Mouse (Mus musculus): ENCODE measurements around the gene Dop1b. TPM values are rescaled to one million over a fixed set of nuclear protein-coding genes. Genes with fewer than 3 reads are reported as not detected.
A peak's percentile ranks its signal among the peaks of the same experiment; 100 is the strongest.
"Not testable (repeated sequence)": the region's sequence is repeated elsewhere in the genome, so short reads cannot be mapped to it uniquely, and the experiment has no call there.

Dop1b gene
- polyA plus RNA-seq, 1 experiment from 2014 or later, result 12.2 TPM

DNA sequence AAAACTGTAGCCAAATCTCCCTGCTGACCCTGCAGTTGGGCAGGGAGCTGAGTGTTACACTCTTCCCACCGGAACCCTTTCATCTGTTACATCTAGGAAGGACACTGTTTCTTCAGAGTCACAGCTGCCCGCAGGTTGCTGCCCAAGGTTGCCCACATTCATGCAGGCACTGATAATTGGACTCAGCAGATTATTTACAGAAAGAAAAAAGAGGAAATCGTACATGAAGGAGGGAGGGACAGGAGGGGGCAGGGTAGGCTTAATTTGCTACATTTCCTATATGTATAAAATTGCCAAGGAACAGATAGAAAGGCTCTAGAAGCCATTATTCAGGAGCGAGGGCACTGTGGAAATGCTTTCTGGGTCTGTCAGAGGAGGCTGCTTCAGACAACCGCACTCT is 44.9 kb downstream of the Dop1b start:
- no peak overlapping the region for H3K4me3 ChIP-seq (replicated peaks)
- no peak overlapping the region for H3K27ac ChIP-seq (replicated peaks)
- H3K36me3 ChIP-seq (replicated peaks), result peaks cover 87% of the 10 kb centered on the region
- H3K4me1 ChIP-seq (replicated peaks), result peaks cover 2% of the 10 kb centered on the region; the same call in 1 of the 2 replicates
- H3K27me3 ChIP-seq, result no peaks in the 10 kb centered on the region
- no peak for ATAC-seq (ENCODE audit: insufficient read depth)
- no peak overlapping the region for H3K4me2 ChIP-seq
- H3K9ac ChIP-seq, result no peak overlapping the region
- no peaks in the 10 kb centered on the region for H3K9me3 ChIP-seq (replicated peaks)
- 50% methylated on average over 5 of the region's 5 CpGs for WGBS (ENCODE audit: insufficient replicate concordance)

DNA sequence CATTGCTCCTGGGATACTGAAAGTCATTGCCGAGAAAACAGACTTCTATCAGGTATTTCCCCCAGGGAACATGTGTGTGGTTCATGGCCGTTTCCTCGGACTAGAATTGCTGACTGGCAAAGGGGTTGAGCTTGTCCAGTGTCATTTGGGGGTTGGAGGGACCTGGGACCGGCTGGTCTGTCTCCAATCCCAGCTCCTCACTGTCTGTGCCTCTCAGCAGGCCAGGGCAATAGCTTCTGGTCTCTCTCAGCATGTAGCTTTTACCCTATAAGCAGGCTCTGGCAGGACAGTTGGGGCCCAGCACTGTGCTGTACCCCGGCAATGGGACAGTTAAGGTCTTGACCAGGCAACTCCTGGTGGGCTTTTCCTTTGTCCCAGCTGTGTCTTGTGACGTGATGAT is 51.7 kb downstream of the Dop1b start:
- no peak overlapping the region for H3K4me3 ChIP-seq (replicated peaks)
- no peak overlapping the region for H3K4me2 ChIP-seq
- peaks cover 10% of the 10 kb centered on the region for H3K4me1 ChIP-seq (replicated peaks)
- H3K27me3 ChIP-seq, result no peaks in the 10 kb centered on the region
- no peak overlapping the region for H3K27ac ChIP-seq (replicated peaks)
- no peaks in the 10 kb centered on the region for H3K9me3 ChIP-seq (replicated peaks)
- H3K9ac ChIP-seq, result no peak overlapping the region
- WGBS (ENCODE audit: insufficient replicate concordance), result 70% methylated on average over 6 of the region's 6 CpGs
- H3K36me3 ChIP-seq (replicated peaks), result peaks cover 92% of the 10 kb centered on the region
- no peak for ATAC-seq (ENCODE audit: insufficient read depth)

DNA sequence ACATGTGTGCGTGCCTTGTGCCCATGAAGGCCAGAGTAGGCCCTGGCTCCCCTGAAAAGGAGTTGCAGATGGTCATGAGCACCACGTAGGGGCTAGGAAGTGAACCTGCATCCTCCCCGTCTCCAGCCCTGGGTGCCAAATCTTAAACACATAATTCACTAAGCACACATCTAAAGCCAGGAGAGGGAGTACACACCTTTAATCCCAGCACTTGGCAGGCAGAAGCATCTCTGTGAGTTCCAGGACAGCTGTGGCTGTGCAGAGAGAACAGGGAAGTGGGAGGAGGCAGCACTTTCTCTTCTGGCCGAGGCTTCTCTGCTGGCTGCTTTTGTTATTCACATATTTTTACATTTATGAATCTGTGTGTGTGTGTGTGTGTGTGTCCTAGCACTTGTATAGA is 52.9 kb downstream of the Dop1b start:
- no peak for ATAC-seq (ENCODE audit: insufficient read depth)
- Histone ChIP-seq H3K27me3 (no peaks in the 10 kb centered on the region), H3K4me3 (replicated peaks) (no peak overlapping the region), H3K9ac (no peak overlapping the region), H3K4me2 (no peak overlapping the region), H3K9me3 (replicated peaks) (no peaks in the 10 kb centered on the region), H3K4me1 (replicated peaks) (peaks cover 10% of the 10 kb centered on the region), H3K27ac (replicated peaks) (no peak overlapping the region), H3K36me3 (replicated peaks) (peaks cover 93% of the 10 kb centered on the region)
- WGBS (ENCODE audit: insufficient replicate concordance), result 69% methylated on average over 4 of the region's 4 CpGs

DNA sequence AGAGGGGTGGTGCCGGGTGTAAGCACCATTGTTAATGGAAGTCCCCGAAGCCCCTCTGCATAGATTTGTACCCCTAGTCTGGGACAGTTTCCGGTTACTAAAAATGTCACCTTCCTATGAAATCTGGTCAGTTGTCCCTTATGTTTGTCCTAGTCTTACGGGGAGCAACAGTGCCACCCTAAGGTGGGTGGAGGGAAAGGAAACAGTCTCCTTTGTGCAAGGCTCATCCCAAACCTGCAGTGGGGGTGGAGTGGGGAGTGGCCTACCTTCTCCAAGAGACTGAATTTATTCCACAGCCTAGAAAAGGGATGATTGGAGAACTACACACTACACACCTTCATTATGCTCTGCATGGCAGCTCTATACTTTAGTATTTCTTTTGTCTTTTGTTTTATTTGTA is 55.3 kb downstream of the Dop1b start:
- H3K4me2 ChIP-seq, result no peak overlapping the region
- no peak overlapping the region for H3K4me3 ChIP-seq (replicated peaks)
- no peaks in the 10 kb centered on the region for H3K27me3 ChIP-seq
- peaks cover 10% of the 10 kb centered on the region for H3K4me1 ChIP-seq (replicated peaks)
- no peaks in the 10 kb centered on the region for H3K9me3 ChIP-seq (replicated peaks)
- H3K36me3 ChIP-seq (replicated peaks), result peaks cover 87% of the 10 kb centered on the region
- 47% methylated on average over 4 of the region's 4 CpGs for WGBS (ENCODE audit: insufficient replicate concordance)
- no peak overlapping the region for H3K27ac ChIP-seq (replicated peaks)
- ATAC-seq (ENCODE audit: insufficient read depth), result 0 out of 2 replicates have a peak, but pooled peaks have one; percentile 35
- H3K9ac ChIP-seq, result no peak overlapping the region

DNA sequence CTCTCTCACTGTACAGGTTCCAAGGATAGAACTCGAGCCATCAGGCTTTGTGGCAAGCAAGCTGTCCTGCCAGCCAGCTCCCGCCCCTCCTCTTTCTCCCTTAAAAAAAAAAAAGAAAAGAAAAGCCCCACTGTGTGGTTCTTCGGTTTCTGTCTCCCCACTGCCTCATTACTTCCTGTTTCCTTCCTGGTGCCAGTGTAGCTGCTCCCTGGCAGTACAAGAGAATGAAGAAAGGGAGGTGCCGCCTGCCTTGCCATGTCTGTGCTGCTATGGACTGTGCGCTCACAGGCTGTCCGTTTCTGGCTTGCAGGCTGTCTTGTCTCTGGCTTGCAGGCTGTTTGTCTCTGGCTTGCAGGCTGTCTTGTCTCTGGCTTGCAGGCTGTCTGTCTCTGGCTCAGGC is 55.8 kb downstream of the Dop1b start:
- Histone ChIP-seq H3K9ac (no peak overlapping the region), H3K4me2 (no peak overlapping the region; the same call in 1 of the 2 replicates), H3K36me3 (replicated peaks) (peaks cover 81% of the 10 kb centered on the region), H3K9me3 (replicated peaks) (no peaks in the 10 kb centered on the region), H3K4me3 (replicated peaks) (no peak overlapping the region), H3K27ac (replicated peaks) (no peak overlapping the region), H3K27me3 (no peaks in the 10 kb centered on the region), H3K4me1 (replicated peaks) (peaks cover 10% of the 10 kb centered on the region)
- no peak for ATAC-seq (ENCODE audit: insufficient read depth)
- WGBS (ENCODE audit: insufficient replicate concordance), result 25% methylated on average over 6 of the region's 6 CpGs

DNA sequence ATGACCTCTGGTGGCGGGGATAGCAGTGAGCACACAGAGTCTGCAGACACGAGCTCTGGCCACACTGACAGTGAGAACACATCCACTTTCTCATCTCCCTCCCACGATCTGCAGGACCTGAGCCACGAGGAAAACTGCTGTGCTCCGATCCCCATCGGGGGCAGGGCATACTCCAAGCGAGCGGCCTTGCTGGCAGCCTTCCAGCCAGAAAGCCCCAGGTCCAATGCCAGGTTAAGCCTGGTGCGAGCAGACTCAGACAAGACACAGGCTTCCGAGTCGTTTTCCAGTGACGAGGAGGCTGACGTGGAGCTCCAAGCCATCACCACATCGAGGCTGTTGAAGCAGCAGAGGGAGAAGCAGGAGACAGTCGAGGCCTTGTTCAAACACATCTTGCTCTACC is 57.9 kb downstream of the Dop1b start:
- Histone ChIP-seq H3K4me3 (replicated peaks) (no peak overlapping the region), H3K9me3 (replicated peaks) (no peaks in the 10 kb centered on the region), H3K4me1 (replicated peaks) (peaks cover 20% of the 10 kb centered on the region), H3K27me3 (no peaks in the 10 kb centered on the region), H3K4me2 (no peak overlapping the region), H3K36me3 (replicated peaks) (peaks cover 68% of the 10 kb centered on the region), H3K27ac (replicated peaks) (no peak overlapping the region), H3K9ac (no peak overlapping the region)
- ATAC-seq (ENCODE audit: insufficient read depth), result no peak
- 78% methylated on average over 15 of the region's 15 CpGs for WGBS (ENCODE audit: insufficient replicate concordance)

DNA sequence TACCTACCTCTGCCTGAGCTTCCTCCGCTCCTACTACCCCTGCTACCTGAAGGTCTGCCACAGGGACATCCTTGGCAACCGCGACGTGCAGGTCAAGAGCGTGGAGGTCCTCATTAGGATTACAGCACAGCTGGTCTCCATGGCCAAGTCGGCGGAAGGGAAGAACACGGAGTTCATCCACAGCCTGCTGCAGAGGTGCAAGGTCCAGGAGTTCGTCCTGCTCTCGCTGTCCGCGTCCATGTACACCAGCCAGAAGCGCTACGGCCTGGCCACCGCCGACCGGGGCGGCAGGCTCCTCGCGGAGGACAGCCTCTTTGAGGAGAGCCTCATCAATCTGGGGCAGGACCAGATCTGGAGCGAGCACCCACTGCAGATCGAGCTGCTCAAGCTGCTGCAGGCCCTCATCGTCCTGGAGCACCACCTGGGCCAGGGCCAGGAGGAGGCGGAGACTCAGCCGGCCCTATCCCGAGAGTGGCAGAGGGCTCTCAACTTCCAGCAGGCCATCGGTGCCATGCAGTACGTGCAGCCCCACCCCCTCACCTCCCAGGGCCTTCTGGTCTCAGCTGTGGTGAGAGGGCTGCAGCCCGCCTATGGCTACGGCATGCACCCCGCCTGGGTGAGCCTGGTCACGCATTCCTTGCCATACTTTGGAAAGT is 58.7 kb downstream of the Dop1b start:
- H3K9me3 ChIP-seq (replicated peaks), result no peaks in the 10 kb centered on the region
- H3K4me3 ChIP-seq (replicated peaks), result no peak overlapping the region
- no peak overlapping the region for H3K9ac ChIP-seq
- no peak overlapping the region for H3K4me2 ChIP-seq
- H3K4me1 ChIP-seq (replicated peaks), result peaks cover 28% of the 10 kb centered on the region
- WGBS (ENCODE audit: insufficient replicate concordance), result 81% methylated on average over 32 of the region's 32 CpGs
- no peaks in the 10 kb centered on the region for H3K27me3 ChIP-seq
- no peak overlapping the region for H3K27ac ChIP-seq (replicated peaks)
- no peak for ATAC-seq (ENCODE audit: insufficient read depth)
- H3K36me3 ChIP-seq (replicated peaks), result peaks cover 64% of the 10 kb centered on the region

DNA sequence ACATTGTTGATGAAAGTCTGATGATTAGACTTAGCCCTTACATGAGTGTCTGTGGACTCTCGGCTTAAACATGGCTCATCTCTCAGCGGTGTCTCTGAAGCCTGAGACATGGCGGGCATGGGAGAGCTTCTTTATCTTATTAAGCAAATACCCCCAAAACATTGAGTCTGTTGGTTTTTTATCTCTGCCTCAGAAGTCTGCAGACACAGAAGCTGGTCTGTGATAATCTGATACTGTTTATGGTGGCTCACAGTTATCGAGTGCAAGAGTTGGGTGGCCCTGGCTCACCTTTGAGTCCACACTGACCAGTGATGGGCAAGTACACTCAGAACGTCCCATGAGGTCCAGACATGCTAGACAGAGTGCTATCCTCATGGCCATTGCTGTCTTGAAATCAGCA is 63.0 kb downstream of the Dop1b start:
- H3K4me1 ChIP-seq (replicated peaks), result peaks cover 44% of the 10 kb centered on the region
- ATAC-seq (ENCODE audit: insufficient read depth), result peak; percentile 76
- no peaks in the 10 kb centered on the region for H3K9me3 ChIP-seq (replicated peaks)
- H3K4me2 ChIP-seq, result peak overlapping the region; percentile 32
- no peak overlapping the region for H3K4me3 ChIP-seq (replicated peaks)
- no peak overlapping the region for H3K9ac ChIP-seq
- WGBS (ENCODE audit: insufficient replicate concordance), result 13% methylated on average over 5 of the region's 5 CpGs
- H3K27me3 ChIP-seq, result no peaks in the 10 kb centered on the region
- peaks cover 56% of the 10 kb centered on the region for H3K36me3 ChIP-seq (replicated peaks)
- H3K27ac ChIP-seq (replicated peaks), result 0 out of 2 replicates have a peak overlapping the region, but pooled peaks have one; percentile 14

DNA sequence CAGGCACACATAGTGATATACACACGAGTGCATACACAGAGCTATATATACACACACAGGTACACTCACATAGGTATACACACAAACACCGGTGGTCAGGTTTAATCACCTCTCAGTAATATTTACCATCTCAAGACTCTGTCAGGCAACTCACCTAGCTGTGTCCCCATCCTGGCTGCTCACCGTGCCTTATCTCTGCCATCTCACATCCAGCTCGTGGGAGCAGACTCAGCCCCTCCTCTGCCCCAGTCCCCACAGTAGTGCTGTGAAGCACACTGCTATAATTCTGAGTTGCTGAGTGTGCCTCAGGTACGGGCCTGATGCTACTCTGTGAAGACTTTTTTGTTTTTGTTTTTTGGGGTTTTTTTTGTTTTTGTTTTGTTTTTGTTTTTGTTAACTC is 64.8 kb downstream of the Dop1b start:
- peaks cover 60% of the 10 kb centered on the region for H3K4me1 ChIP-seq (replicated peaks)
- H3K4me3 ChIP-seq (replicated peaks), result no peak overlapping the region
- H3K27me3 ChIP-seq, result no peaks in the 10 kb centered on the region
- H3K4me2 ChIP-seq, result no peak overlapping the region
- H3K27ac ChIP-seq (replicated peaks), result no peak overlapping the region
- H3K9me3 ChIP-seq (replicated peaks), result no peaks in the 10 kb centered on the region
- peaks cover 49% of the 10 kb centered on the region for H3K36me3 ChIP-seq (replicated peaks)
- no peak overlapping the region for H3K9ac ChIP-seq
- 53% methylated on average over 5 of the region's 5 CpGs for WGBS (ENCODE audit: insufficient replicate concordance)
- no peak for ATAC-seq (ENCODE audit: insufficient read depth)

DNA sequence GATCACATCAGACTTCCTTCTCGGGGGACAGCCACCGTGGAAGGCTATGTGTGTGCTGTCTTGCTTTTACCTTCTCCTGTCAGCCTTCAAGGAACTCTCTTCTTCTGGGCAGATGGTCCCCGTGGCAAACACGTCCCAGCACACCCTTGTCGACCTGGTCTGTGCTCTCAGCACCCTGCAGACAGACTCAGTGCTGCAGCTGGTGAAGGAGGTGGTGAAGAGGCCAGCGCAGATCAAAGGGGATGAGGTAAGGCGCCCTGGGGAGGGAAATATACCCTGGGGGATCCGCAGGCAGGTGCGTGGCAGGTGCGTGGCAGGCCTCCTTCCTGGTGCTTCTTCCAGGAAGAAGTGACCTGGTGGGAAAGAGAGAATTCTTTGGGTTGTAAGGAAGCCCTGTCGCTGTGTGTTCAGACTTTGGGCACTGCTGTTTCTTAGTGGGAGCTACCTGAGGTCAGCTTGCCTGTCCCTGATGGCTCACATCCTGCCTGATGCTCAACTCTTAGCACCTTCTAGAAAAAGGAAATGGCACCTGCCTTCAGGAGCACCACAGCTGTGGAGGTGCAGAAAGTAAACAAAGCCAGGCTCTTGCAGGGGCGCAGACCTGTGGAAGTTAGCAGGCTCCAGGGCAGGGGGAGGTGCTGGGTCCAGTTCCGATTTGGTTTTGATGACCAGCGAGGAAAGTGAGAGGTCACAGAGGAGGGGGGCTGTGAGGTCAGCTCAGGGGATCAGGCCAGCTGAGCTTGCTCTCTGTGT is 65.7 kb downstream of the Dop1b start:
- WGBS (ENCODE audit: insufficient replicate concordance), result 59% methylated on average over 14 of the region's 14 CpGs

DNA sequence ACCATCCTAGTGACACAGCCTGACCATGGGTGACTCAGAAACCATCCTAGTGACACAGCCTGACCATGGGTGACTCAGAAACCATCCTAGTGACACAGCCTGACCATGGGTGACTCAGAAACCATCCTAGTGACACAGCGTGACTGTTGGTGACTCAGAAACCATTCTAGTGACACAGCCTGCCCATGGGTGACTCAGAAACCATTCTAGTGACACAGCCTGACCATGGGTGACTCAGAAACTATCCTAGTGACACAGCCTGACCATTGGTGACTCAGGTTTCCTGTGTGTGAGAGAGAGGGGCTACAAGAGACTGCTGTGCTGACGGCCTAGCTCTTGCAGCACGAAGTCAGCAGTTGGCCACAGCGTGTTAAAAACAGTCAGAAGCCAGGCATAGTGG is 66.7 kb downstream of the Dop1b start:
- 53% methylated on average over 4 of the region's 4 CpGs for WGBS (ENCODE audit: insufficient replicate concordance)
- not testable (repeated sequence) for H3K9ac ChIP-seq; H3K4me2 ChIP-seq; H3K27me3 ChIP-seq; H3K4me3 ChIP-seq (replicated peaks); ATAC-seq (ENCODE audit: insufficient read depth); H3K27ac ChIP-seq (replicated peaks); H3K9me3 ChIP-seq (replicated peaks)
- peaks cover 64% of the 10 kb centered on the region for H3K4me1 ChIP-seq (replicated peaks)
- peaks cover 62% of the 10 kb centered on the region for H3K36me3 ChIP-seq (replicated peaks)

More for the DNA sequence above, 65.7 kb downstream of the Dop1b start:
- no peak overlapping the region for H3K9ac ChIP-seq
- no peak overlapping the region for H3K27ac ChIP-seq (replicated peaks)
- peaks cover 59% of the 10 kb centered on the region for H3K36me3 ChIP-seq (replicated peaks)
- peaks cover 64% of the 10 kb centered on the region for H3K4me1 ChIP-seq (replicated peaks)
- no peak for ATAC-seq (ENCODE audit: insufficient read depth)
- H3K27me3 ChIP-seq, result no peaks in the 10 kb centered on the region
- H3K4me2 ChIP-seq, result no peak overlapping the region
- no peak overlapping the region for H3K4me3 ChIP-seq (replicated peaks)
- no peaks in the 10 kb centered on the region for H3K9me3 ChIP-seq (replicated peaks)

Measured in liver, embryonic 15.5 days (tissue).